Mouse (Mus musculus): ENCODE data around the gene Prox2. TPM values are rescaled to one million over a fixed set of nuclear protein-coding genes. Genes with fewer than 3 reads are reported as not detected.

Gene Prox2
- total RNA-seq, 2 experiments from 2014 or later = 2.2 to 2.3 TPM

GRCm38 (mm10) chr12:85131361-85131760, 20.8 kb upstream of the Prox2 start:
- DNase-seq = no peak

- no peak for DNase-seq
Observed at GRCm38 (mm10) chr12:85129426-85129978, 18.9 kb upstream of the Prox2 start.

- no peak for DNase-seq
Observed at GRCm38 (mm10) chr12:85126986-85127603, 16.5 kb upstream of the Prox2 start.

GRCm38 (mm10) chr12:85124751-85125150, 14.2 kb upstream of the Prox2 start:
- DNase-seq = no peak

GRCm38 (mm10) chr12:85123645-85124044, 13.1 kb upstream of the Prox2 start:
- no peak for DNase-seq

- no peak for DNase-seq
Observed at GRCm38 (mm10) chr12:85123108-85123530, 12.6 kb upstream of the Prox2 start.

- DNase-seq = no peak
Observed at GRCm38 (mm10) chr12:85121806-85122459, 11.4 kb upstream of the Prox2 start.

- no peak for DNase-seq
Observed at GRCm38 (mm10) chr12:85115678-85116077, 5.1 kb upstream of the Prox2 start.

- no peak for DNase-seq
Observed at GRCm38 (mm10) chr12:85113917-85114316, 3.4 kb upstream of the Prox2 start.

- no peak for DNase-seq
Observed at GRCm38 (mm10) chr12:85113337-85113736, 2.8 kb upstream of the Prox2 start.

GRCm38 (mm10) chr12:85112550-85113251, 2.1 kb upstream of the Prox2 start:
- no peak for DNase-seq

- DNase-seq = no peak
Observed at GRCm38 (mm10) chr12:85110011-85110697, 405 bp downstream of the Prox2 start.

- DNase-seq = no peak
Observed at GRCm38 (mm10) chr12:85109426-85109825, 1.1 kb downstream of the Prox2 start.

GRCm38 (mm10) chr12:85108643-85109042, 1.9 kb downstream of the Prox2 start:
- no peak for DNase-seq

- no peak for DNase-seq
Observed at GRCm38 (mm10) chr12:85106292-85106691, 4.3 kb downstream of the Prox2 start.

GRCm38 (mm10) chr12:85104789-85105188, 5.8 kb downstream of the Prox2 start:
- DNase-seq = no peak

- DNase-seq = no peak
Observed at GRCm38 (mm10) chr12:85103096-85103495, 7.5 kb downstream of the Prox2 start.

GRCm38 (mm10) chr12:85101521-85102106, 8.9 kb downstream of the Prox2 start:
- no peak for DNase-seq

- no peak for DNase-seq
Observed at GRCm38 (mm10) chr12:85101001-85101400, 9.6 kb downstream of the Prox2 start.

- DNase-seq = no peak
Observed at GRCm38 (mm10) chr12:85095859-85096258, 14.7 kb downstream of the Prox2 start.

GRCm38 (mm10) chr12:85095146-85095545, 15.4 kb downstream of the Prox2 start:
- no peak for DNase-seq

- DNase-seq = peak; percentile 78
Observed at GRCm38 (mm10) chr12:85094706-85095105, 15.9 kb downstream of the Prox2 start.

Data from gastrocnemius, postnatal 25 days (tissue).